Mouse (Mus musculus) frontal cortex, postnatal 25 days (tissue): ENCODE data around the gene Abcb1b.
"Not testable (repeated sequence)": the region's sequence is repeated elsewhere in the genome, so short reads cannot be mapped to it uniquely, and the experiment has no call there.

Experiments
- DNase-seq, 2 experiments: peaks; one replicate each; pipeline ENCODE4 v3.0.0; 2022; ENCODE audit warnings: low spot score in 2 of 2

The Abcb1b gene

DNA sequence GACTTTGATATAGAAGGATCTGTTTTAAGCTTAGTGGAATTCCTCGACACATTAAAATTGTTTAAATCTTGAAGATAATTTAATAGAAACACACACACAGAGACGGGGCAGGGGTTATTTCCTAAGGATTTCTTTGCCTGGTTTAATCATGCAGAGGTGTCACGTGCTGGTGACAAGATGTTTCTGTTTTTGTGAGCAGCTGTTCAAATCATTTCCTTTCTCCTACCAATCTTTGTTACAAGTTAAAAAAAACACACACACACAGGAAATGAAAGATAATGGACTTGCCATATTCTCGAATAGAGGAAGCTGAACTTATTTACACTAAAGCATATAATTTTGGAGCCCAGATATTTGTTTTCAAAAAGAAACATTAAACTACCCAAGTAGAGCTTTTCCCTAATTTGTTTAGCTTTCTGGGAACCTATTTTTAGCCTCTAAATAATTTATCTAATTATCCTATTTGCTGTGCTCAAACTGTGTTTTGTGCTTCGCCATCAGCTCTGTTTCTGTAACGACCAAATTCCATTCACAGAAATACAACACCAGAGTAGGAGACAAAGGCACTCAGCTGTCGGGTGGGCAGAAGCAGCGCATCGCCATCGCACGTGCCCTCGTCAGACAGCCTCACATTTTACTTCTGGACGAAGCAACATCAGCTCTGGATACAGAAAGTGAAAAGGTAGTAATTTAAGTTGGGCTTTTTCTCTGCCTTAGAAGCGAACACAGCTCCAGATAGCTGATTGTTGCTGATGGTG is 65.8 kb downstream of the Abcb1b start:
- no peak for DNase-seq

GRCm38 (mm10) chr5:8865630-8866029 is 67.7 kb downstream of the Abcb1b start:
- DNase-seq = not testable (repeated sequence)

DNA sequence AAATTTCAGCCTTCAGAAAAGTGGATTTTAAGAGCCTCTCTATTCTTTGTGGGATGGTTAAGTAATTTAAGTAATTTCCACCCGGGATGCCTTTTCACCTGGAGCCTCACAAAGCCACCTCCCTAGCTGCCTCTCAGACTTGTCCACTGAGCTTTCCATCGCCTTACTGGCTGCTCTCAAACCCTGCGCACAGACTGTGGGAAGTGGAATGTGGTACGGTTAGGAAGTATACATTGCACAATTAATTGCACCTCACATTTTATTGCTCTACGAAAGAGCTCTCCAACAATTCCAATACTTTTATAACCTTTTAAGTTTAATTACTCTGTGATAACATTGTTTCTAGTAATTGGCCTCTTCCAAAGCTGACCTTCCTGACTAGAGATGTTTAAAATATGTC is 68.4 kb downstream of the Abcb1b start:
- DNase-seq = no peak

DNA sequence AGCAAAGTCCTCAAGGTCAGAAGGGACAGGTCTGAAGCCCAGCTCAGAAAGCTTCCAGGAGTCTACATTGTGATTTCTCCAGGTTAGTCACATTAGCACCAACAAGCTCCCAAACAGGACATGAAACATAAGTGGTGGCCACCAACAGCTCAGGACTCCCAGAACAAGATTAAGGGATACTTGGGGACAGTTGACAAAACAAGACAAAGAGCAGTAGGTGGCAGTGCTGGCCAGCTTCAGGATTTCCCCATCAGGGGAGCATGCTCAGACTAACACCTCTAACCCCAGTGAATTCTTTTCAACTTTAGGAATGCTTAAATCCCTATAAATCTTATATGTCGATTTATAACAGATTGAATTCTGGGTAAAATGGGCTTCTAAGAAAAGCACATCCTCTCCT is 70.1 kb downstream of the Abcb1b start:
- no peak for DNase-seq

GRCm38 (mm10) chr5:8872979-8873915 is 75.3 kb downstream of the Abcb1b start:
- DNase-seq = no peak

DNA sequence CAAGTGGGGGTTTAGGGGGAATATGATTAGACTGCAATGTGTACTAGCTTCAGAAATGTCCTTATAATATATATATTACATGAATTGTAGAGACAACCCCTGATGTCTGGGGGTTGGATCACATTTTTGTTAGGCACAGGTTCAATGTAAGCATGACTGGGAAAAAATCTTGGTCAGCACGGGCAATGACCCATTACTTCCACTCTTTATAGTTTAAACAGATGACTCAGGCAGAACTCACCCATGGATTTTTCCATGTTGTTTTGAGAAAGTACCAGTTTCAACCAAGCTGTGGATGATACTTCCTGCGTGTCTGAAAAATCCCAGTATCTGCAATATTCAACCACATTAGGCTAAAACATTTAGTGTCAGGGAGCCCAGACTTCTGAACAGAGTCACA is 79.1 kb downstream of the Abcb1b start:
- no peak for DNase-seq

DNA sequence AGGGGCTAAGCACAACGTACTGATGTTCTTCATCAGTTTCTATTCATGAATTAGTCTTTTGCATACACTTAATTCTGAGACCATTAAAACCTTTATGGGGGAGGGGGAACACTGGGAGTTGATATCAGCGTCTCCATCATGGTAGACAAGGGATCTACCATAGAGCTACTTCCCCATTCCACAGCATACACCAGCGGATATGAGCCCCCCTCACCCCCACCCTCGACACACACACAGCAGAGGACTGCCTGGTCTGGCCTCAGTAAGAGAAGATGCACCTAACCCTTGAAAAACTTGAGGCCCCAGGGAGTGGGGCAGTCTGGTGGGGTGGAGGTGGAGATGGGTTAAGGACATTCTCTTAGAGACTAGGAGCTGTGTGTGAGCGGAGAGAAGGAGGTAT is 79.9 kb downstream of the Abcb1b start:
- no peak for DNase-seq

- DNase-seq = no peak
Observed at GRCm38 (mm10) chr5:8885837-8886236, 87.9 kb downstream of the Abcb1b start.

DNA sequence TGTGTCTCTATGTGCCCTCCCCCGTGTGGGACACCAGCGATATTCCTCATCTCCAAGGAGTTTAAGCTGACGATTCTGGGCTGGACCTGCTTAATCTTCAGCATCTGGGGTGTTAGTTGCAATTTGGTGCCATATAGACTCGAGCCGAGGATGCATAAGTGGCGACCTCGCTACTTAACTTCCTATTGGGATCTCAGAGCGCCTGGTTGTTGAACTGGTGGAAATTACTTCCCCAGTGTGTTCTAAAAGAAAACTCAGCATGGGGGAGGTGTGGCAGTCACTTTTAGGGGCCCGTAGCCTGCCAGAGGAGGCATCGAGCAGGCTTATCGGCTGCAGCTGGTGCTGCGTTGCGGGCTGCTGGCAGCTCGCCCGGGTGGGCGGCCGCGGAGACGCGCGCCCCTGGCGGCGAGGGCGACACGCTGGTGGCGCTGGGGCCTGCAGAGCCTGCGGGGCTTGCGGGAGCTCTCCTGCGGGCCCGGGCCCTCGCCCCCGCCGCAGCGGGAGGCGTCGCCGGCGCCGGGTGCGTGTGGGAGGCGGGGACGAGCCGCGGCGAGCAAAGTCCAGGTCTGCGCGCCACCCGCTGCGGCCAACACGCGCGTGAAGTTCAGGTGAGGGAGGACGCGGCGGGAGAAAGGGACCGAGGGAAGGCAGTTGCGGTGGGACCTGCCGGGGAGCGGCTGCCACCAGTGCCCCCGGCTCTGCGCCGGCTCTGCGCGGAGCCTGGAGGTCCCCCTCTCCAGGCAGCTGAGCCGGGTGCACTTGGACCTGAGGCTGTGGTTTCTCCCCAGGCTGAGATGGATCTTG is 95.6 kb downstream of the Abcb1b start, which contains the start of gene Abcb4:
Gene Abcb4 (plus strand): TSS at position 418 of the 804 bp plus-strand sequence.
- DNase-seq = peak; percentile 33 to 59

GRCm38 (mm10) chr5:8894104-8894425 is 96.1 kb downstream of the Abcb1b start:
- no peak for DNase-seq

DNA sequence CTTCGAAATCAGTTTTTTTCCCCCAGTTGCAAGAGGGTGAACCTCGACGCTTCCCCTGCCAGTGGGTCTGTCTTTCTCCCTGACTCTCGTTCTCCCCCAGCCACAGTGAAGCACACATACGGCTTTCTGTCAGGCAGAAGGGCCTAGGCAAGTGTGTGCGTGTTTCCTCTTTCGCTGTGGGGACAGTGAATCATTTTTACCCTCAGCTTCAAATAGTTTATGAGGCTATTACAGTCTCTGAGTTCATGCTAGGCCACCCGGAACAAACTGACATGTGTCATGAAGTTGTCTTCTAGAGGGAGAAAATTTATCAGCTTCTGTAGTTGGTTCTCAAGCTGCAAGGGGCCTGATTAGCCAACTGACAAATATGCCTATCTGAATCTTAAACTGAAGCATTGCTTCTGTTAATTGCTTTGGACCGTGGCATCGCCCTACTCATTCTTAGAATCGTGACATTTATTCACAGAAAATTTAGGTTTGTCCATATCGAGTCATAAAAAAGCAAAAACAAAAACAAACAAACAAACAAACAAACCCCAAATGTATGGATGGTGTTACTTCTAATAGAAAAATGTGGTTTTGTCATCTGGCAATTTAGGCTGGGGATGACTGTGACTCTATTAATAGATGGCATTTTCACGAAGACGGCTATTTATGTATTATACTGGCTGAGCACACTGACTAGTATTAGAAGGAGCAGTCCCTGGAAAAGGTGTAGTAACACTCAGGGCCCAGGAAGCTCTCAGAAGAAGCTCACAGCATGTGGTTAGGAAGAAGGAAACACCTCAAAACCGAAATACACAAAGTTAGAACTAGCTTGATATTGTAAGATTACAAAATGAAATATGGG is 96.9 kb downstream of the Abcb1b start:
- DNase-seq = no peak

- DNase-seq = no peak
Observed at GRCm38 (mm10) chr5:8896198-8896597, 98.3 kb downstream of the Abcb1b start.

DNA sequence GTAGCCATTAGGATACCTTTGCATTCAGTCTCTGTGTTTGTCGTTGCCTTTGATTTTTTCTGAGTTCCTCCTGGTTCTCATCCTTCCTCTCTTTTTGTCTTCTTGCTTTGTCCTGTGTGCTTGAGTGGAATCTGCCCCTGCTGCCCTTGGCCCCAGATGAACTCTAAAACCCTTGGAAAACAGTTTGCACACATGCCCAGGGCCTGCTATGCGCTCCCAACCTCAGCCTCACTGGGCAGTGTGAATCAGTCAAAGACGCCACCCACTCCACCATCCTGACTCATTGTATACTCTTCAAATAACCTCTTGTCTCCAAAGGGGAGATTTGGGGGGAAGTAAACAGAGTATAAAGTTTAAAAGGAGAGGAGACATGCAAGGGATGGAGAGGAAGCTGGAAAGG is 100.3 kb downstream of the Abcb1b start:
- DNase-seq = no peak

DNA sequence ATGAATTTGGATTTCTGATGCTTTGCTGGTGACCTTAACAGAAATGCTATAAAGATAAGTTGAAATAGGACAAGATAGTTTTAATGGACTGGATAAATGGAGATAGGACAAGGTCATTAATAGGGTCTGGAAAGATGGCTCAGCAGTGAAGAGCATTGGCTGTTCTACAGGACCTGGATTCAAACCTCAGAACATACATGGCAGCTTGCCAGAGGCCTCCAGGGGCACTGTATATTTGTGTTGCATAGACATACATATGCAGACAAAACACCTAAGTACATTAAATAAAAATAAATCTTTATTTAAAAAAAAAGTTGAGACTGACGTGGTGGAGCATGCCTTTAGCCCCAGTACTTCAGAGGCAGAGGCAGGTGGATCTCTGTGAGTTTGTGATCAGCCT is 103.1 kb downstream of the Abcb1b start:
- no peak for DNase-seq

DNA sequence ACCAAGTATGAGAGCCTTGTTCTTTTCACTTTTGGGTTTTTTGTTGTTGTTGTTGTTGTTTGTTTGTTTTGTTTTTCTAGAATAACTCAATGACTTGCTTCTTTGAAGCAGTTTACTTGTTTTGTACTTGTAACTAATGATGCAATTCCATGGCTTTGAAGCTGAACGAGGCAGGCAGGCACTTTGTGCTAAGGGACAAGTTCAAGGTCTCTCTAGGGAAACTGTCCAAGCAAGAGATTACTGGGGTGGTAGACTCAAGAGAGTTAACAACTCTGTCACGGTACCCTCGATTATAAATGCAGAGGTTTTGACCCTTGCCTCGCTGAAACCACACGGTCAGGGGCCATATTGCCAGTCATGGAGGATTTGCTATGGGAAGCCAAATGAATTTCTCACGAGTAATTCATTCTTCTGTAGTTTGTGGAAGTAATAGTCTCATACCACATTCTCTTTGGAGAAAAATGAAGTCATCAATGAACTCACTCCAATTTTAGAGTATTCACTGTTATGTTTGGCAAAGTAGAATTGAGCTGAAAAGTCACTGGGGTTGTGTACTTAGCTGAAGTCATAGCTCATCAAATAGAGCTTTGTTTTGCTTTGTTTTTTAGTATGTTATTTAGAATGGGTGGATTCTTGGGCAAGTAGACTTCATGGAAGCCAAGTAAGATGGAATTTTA is 104.3 kb downstream of the Abcb1b start:
- no peak for DNase-seq

- no peak for DNase-seq
Observed at GRCm38 (mm10) chr5:8904539-8904938, 106.6 kb downstream of the Abcb1b start.

DNA sequence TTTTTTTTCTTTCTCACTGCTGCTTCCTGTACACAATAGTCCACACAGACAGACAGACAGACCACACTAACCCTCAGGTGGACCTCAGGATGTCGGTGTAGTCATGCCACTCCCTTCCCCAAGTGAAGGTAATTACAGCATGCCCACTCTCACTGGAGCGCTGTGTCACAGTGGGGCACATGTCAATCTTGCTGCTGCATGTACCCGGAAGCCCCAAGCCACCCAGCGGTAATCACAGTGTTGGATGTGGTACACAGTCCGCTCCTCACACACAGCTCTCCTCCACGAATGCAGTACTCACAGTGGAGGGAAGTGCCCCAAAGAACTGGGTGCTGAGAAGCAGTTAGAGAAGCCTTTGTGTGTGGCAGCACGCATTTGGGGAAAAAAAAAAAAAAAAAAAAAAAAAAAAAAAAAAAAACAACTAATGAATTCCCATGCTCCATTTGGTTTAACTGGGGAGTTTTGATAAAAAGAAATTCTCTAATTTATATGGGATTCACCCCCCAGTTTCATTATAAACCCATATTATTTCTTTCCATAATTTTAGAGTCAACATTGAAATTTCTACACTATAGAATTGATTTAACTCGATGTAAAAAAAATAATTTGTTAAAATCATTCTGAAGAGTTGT is 113.7 kb downstream of the Abcb1b start:
- no peak for DNase-seq
